Mouse (Mus musculus) layer of hippocampus, postnatal 36 days (tissue): ENCODE data around the gene Mvb12a. TPM values are rescaled to one million over a fixed set of nuclear protein-coding genes. Genes with fewer than 3 reads are reported as not detected.
"Not testable (repeated sequence)": the region's sequence is repeated elsewhere in the genome, so short reads cannot be mapped to it uniquely, and the experiment has no call there.

Source experiments
- DNase-seq, 2 experiments: peaks; one replicate each; pipeline ENCODE4 v3.0.0; 2022
- total RNA-seq, 2 experiments: library from RNA; stranded (reverse); gene quantifications; 2 replicates each; pipeline ENCODE4 v1.2.3; 2021

Mvb12a gene
- 10 to 100 TPM; 30.1 to 34.7 TPM for total RNA-seq

GRCm38 (mm10) chr8:71542632-71543343 lies at the start of gene Mvb12a:
Mvb12a (plus strand) TSS chr8:71542922.
- DNase-seq = peak; percentile 96 to 97

GRCm38 (mm10) chr8:71495039-71495438 lies 47.7 kb upstream of the Mvb12a start:
- DNase-seq = peak; percentile 75 to 79

GRCm38 (mm10) chr8:71495811-71496210 lies 46.9 kb upstream of the Mvb12a start:
- DNase-seq = no peak

GRCm38 (mm10) chr8:71496481-71496880 lies 46.2 kb upstream of the Mvb12a start:
- no peak for DNase-seq

- no peak for DNase-seq
These were observed 45.6 kb upstream of the Mvb12a start for GRCm38 (mm10) chr8:71497077-71497645.

- DNase-seq = no peak
These were observed 44.7 kb upstream of the Mvb12a start for GRCm38 (mm10) chr8:71497881-71498501.

- no peak for DNase-seq
These were observed 43.7 kb upstream of the Mvb12a start for GRCm38 (mm10) chr8:71498816-71499690.

GRCm38 (mm10) chr8:71504349-71504748 lies 38.4 kb upstream of the Mvb12a start:
- no peak for DNase-seq

- DNase-seq = no peak
These were observed 37.4 kb upstream of the Mvb12a start for GRCm38 (mm10) chr8:71505326-71505725.

GRCm38 (mm10) chr8:71505979-71506378 lies 36.7 kb upstream of the Mvb12a start:
- no peak for DNase-seq

- DNase-seq = peak; percentile 74 to 79
These were observed 35.1 kb upstream of the Mvb12a start for GRCm38 (mm10) chr8:71507589-71508104.

- DNase-seq = no peak
These were observed 33.4 kb upstream of the Mvb12a start for GRCm38 (mm10) chr8:71509316-71509715.

GRCm38 (mm10) chr8:71511644-71512043 lies 31.1 kb upstream of the Mvb12a start, which contains the start of gene Plvap:
Plvap (minus strand) TSS chr8:71511752.
- no peak for DNase-seq

GRCm38 (mm10) chr8:71513018-71513754 lies 29.5 kb upstream of the Mvb12a start:
- no peak for DNase-seq

GRCm38 (mm10) chr8:71515043-71515442 lies 27.7 kb upstream of the Mvb12a start:
- DNase-seq = no peak

- no peak for DNase-seq
These were observed 25.9 kb upstream of the Mvb12a start for GRCm38 (mm10) chr8:71516786-71517185.

GRCm38 (mm10) chr8:71519037-71519825 lies 23.5 kb upstream of the Mvb12a start:
- DNase-seq = not testable (repeated sequence)

- DNase-seq = peak; percentile 86 to 88
These were observed 21.1 kb upstream of the Mvb12a start for GRCm38 (mm10) chr8:71521634-71522033.

GRCm38 (mm10) chr8:71525226-71526050 lies 17.3 kb upstream of the Mvb12a start, which contains the start of gene Ccdc194:
Ccdc194 (minus strand) TSS chr8:71525711.
- no peak for DNase-seq

GRCm38 (mm10) chr8:71526272-71526671 lies 16.4 kb upstream of the Mvb12a start:
- no peak for DNase-seq
